Mouse (Mus musculus): ENCODE data around the gene Kcna4. TPM values are rescaled to one million over a fixed set of nuclear protein-coding genes. Genes with fewer than 3 reads are reported as not detected.

The Kcna4 gene
- polyA plus RNA-seq (2012; rRNA removed): 0.04 and 0.09 TPM in 2 replicates

DNA sequence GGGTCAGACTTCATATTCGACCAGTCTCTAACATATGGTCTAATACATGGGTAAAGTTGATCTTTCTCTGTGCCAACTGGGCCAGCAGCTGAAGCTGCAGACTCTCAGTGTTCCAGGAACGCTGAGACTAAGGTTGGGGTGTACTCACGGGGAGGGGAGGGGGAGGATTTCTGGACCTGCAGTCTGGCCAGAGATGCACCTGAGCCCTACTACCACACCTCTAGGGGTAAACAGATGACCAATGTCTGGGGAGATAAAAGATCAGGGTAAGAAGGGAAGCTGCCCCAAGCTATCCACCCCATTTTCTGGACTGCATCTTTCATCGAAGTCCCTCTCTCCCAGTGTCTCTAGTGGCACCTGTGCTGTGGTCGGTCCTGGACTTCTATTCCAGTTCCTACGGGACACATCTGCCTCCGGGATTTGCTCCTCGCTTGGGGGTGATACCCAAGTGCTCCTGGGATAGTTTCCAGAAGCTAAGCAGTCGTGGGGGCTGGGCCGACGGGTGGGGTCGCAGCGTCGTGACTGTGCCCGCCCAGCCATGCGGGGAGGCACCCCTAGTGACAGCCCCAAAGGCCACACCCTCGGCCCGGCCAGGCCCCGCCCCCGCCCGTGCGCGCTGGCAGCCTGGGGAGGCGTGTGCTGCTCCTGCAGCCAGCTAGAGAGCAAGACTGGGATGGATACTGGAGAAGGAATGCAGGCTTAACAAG lies at the start of gene Kcna4:
TSS of gene Kcna4 (plus strand) at position 650 of the 707 bp plus-strand sequence.

Other genes with a start within 250 kb of the Kcna4 start
- gene Fshb, start 231.0 kb upstream of the Kcna4 start, polyA plus RNA-seq (2012; rRNA removed): not detected in 2 replicates